Mouse (Mus musculus) large intestine, adult 2 months (tissue): Measurements from ENCODE around the gene Enah. TPM values are rescaled to one million over a fixed set of nuclear protein-coding genes. Genes with fewer than 3 reads are reported as not detected.

Experiments
- DNase-seq: peaks from one replicate; pipeline ENCODE4 v3.0.0-alpha.2; 2012; ENCODE audit warnings: low read depth, low spot score
- WGBS: fragments of 180-500 bp; shearing (Covaris S2); methylation state at CpG from one replicate; pipeline ENCODE4 v1.1.7; 2018; 5-methylcytosine and 5-hydroxymethylcytosine counted together
- polyA plus RNA-seq: library from polyadenylated mRNA; depleted of rRNA; stranded (reverse); fragments of >200 nt; gene quantifications from 2 replicates; pipeline ENCODE4 v1.2.3, GENCODE M21; 2012; rRNA removed

Gene Enah
- 2.3 and 3.3 TPM in 2 replicates for polyA plus RNA-seq

DNA sequence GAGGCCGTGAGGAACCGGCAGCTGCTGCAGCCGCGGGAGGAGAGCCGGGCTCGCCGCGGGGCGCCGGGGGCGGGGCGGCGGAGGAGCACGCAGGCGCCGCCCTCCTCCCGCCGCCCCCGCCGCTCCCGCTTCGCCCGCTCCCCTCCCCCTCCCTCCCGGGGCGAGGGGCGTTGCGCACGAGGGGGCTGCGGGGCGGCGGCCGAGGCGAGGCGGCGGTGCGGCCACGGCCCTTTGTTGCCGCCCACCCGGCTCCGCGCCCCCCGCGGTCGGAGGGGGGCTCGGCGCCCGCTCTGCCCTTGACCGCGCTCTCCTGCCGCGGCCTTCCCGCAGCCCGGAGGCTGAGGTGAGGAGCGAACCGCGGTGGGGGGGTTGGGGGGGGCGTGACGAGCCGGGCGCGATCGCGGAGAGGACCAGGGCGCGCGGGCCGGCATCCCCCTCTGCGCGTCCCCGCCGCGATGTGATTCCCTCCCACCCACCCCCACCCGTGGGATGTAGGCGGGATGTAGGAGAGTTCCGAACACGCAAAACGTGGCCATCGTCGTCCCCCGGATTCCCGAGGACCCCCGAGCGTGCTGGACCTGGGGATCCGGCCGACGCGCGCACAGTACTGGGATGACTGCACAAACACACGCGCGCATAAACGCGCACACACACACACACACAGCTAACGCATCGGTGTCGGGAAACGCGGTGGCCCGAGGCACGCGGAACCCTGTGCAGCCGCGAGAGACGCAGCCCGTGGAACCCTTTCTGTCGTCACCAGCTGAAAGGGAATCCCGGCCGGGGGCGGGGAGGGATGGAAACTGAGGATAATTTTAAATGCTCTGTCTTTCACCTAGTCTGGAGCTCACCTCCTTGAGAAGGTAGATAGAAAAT, at the start of gene Enah:
TSS of gene Enah (minus strand) at position 65 of the 876 bp plus-strand sequence.
- 1% methylated on average over 78 of the region's 109 CpGs for WGBS
- DNase-seq, result no peak

DNA sequence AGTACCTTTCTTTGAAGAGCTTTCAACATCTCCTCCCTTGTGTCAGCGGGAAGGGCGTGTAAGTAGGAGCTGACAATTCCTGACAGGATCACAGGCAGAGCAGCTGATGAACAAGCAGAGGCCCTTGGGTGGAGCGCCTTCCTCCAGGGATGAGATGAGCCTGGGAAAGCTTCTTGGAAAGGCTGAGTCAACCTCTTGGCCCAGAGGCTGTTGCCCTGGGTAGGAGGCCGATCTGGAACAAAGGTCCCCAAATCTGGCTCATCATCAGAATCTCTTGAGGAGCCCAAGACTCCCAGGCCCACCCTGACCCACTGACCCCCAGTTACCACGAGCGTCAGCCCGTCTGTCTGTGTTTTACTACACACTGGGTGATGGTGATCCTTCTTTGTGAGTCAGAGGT, 48.3 kb upstream of the Enah start:
- DNase-seq, result no peak
- 68% methylated on average over 7 of the region's 7 CpGs for WGBS

DNA sequence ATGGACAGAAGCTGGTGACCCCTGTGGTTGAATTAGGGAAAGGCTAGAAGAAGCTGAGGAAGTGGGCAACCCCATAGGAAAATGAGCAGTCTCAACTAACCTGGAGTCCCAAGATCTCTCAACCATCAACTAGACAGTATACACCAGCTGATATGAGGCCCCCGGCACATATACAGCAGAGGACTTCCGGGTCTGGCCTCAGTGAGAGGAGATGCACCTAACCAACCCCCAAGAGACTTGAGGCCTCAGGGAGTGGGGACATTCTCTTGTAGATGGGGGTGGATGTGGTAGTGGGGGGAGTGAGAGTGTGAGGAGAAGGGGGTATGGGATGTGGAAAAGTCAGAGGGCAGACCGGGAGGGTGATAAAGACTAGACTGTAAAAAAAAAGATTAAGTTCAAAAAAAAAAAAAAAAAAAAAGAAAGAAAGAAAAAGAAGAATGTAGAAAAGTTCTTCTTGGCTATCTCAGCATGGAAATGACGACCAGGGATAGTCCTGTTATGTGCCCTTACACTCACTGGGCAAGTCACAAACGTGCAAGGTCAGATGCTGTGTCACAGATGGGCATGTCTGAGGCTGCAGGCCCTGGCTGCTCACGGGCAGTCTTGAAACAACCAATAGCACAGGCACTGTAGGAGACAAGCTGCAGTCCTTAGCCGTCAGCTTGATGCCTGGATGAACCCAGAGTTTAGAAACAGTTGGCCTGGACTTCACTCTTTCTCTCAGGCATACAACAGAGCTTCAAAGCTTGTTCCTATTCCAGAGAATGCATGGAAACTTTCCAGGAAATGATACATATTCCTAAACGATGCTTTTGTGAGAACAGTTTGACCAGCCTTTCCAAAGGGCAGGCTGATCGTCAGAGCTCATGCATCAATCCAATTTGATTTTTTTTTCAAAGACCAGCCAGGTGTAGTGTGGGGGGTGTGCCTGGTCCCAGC, 47.0 kb upstream of the Enah start:
- DNase-seq, result no peak
- WGBS, result 54% methylated on average over 9 of the region's 9 CpGs

DNA sequence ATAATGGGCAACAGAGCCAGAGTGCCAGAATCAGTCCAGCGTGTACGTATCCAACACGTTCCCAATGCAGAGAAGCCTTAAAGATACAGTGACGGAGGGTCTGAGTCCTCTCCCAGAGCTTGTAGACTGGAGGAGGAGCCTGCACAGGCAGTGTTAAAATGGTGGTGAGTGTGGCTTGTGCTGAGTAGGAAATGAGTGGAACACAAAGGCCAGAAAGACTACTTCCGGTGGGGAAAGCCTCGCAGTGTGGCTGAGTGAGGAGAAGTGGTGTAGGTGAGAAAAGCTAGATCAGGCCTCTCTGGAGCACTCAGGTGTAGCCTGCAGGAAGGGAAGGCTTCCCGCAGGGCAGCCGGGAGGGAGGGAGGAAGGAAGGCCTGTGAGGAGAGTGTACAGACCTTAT, 43.9 kb upstream of the Enah start:
- DNase-seq, result no peak
- WGBS, result 89% methylated on average over 8 of the region's 8 CpGs

DNA sequence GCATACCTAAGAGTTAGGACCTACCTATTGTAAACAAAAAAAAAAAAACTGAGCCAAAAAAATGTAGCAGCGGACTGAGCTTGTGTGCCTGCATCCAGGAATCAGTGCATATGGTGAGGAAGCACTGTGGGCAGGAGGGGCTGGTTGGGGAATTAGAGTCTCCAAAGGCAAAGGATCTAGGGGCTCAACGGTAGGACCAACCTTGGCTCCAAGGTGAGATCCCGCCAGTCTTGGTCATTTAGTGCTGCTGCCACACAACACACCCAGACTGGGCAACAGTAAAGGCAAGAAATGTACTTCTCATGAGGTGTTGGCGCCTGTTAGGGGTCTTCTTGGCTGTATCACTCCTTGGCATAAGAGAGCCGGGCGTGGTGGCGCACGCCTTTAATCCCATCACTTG, 43.0 kb upstream of the Enah start:
- 93% methylated on average over 8 of the region's 8 CpGs for WGBS
- DNase-seq, result no peak

DNA sequence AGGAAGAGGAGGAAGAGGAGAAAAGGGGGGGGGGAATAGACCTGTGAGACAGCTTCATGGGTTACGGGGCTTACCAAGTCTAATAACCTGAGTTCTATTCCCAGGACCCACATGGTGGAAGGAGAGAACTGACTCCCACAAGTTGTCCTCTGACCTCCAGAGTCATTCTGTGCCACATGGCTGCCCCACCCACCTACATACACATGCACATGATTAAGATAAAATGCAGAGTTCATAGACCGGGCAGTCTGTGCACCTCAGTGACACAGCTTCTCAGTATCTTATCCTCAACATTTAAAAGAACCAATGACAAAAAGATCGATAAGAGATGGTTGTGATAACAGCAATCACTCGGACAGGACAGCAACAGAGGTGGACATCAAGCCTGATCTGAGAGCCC, 41.4 kb upstream of the Enah start:
- DNase-seq, result no peak

DNA sequence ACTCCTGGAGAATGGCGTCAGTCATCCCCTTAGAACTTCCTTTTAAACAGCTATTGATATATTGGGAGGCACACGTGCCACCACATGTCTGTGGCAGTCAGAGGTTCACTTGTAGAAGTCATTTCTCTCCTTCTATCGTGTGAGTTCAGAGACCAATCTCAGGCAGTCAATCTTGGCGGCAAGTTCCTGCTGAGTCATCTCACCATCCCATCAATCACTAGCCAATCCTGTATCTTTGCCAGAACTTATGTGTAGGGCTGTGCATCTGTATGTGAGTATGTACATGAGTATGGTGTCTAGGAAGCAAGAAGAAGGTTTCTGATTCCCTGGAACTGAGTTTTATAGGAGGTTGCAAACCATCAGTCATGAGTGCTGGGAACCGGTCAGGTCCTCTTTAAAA, 40.0 kb upstream of the Enah start:
- no peak for DNase-seq
- WGBS, result 61% methylated on average over 5 of the region's 5 CpGs

More for the DNA sequence above, 41.4 kb upstream of the Enah start:
- WGBS, result 74% methylated on average over 4 of the region's 4 CpGs

DNA sequence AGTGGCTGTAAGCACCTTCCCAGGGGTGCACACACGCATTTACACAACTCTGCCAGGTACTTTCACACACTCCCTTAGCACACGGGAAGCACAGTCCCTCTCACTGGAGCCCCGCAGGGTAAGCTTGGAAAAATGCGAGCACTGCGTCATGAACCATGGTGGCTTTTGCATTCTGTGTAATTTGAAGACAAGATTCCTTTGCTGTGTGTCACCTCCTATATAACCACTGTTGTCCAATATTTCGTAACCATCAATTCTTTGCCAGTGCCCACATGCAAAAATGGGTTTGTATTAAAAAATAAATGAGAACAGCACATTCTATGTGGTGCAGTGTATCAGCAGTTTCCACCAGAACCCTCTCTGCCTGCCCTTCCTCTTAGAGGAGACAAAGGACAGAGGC, 38.2 kb upstream of the Enah start:
- WGBS, result 78% methylated on average over 6 of the region's 6 CpGs
- DNase-seq, result no peak

DNA sequence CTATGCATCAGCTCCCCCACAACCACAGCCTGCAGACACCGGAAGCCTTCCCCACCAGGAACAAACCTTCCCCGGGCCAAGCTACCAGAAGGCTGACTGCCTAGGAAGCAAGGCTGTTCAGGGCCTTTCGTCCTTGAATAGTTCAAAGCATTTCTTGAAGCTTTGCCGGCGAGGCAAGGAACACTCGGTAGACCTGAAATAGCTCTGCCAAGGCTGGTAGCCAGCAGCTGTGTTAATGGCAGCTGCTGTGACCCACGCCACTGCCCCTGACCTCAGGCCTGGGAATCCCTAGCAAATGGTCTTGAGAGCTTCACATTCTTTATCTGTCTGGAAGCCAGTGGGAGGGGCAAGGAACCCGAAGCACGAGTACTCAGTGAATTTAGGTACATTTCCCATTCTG, 35.3 kb upstream of the Enah start:
- no peak for DNase-seq
- 40% methylated on average over 9 of the region's 9 CpGs for WGBS

DNA sequence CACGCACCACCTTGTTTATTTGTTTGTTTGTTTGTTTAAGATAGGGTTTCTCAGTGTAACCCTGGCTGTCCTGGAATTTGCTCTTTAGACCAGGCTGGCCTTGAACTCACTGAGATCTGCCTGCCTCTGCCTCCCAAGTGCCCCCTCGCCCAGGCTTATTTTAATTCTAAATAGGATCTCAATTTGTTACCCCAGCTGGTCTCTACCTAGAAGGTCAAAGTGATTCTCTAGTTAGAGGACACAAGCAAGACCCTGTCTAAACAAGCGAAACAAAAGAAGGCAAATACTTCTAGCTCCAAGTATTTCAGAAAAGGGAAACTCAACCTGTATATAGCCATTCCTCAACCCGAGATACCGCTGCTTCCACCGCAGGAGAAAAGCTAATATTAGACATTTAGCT, 34.9 kb upstream of the Enah start:
- DNase-seq, result no peak
- WGBS, result 84% methylated on average over 6 of the region's 6 CpGs

DNA sequence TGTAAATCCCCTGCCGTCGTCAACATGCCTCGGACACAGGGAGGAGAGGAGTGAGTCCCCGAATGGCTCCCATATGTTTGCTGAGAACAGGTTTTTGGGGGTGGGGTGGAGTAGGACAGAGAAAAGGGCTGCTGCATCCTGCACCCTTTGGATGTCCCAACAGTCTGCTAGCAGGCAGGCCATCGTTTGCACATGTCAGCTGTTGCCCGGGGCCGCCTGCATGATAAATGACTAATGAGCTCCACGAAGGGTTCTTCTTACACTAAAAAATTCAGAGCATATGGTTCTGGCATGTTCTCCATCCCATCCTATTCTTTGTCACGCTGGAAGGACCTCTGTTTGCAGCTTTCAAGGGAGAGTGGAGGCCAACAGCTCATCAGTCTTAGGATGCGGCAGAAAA, 33.2 kb upstream of the Enah start:
- WGBS, result 49% methylated on average over 10 of the region's 10 CpGs
- no peak for DNase-seq

DNA sequence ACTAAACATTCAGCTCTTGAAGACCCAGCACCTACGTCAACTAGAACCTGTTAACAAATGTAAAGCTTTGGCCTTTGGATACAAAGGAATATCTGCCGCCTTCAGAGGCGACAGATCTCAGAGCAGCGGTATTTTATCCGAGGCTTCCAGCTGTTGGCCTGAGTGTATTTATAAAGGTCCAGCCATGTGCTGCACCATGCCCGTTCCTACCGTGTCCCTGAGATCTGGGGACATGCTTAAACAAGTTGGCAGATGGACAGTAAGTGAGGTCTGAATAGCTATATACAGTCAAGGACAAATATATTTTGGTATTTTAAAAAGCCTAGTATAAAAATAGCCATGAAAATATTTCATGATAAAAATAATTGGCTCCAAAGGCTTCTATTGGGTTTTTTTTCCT, 32.6 kb upstream of the Enah start:
- WGBS, result 75% methylated on average over 7 of the region's 7 CpGs
- no peak for DNase-seq

DNA sequence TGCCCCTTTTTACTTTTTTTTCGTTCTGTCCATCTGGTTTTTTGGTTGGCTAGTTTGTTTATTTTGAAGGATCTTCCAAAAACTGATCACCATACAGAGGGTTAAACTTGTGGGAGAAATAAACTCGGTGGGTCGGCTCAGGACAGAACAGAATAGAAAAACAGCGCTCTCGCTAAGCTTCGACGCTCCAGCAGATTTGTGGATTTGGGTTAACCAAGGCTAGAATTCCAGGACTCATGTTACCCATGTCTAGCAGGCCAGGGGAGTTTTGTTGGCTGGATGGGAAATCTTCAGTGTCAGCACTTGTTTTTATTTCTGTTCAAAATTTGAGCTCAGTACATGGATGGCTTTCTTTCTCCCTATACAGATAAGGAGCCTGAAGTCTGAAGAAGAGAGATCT, 30.0 kb upstream of the Enah start:
- no peak for DNase-seq
- WGBS, result 68% methylated on average over 7 of the region's 7 CpGs

DNA sequence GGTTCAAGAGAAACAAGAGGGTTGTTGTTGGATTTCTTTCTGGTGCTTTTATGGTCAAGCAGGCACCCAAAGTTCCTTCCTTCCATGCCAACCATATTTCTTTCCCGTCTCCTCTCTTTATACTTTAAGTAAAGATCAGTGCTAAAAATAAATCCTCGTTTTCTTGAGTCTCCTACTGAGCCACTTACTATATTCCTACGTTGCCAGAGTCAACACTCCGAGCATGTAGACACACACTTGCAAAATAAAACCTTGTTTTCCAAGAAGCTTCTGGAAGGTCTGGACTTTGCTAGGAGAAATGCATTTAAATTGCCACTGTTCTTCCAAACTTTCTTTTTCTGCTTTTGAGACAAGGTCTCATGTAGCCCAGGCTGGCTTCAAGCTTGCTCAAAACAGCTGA, 28.3 kb upstream of the Enah start:
- no peak for DNase-seq
- WGBS, result 79% methylated on average over 4 of the region's 4 CpGs

DNA sequence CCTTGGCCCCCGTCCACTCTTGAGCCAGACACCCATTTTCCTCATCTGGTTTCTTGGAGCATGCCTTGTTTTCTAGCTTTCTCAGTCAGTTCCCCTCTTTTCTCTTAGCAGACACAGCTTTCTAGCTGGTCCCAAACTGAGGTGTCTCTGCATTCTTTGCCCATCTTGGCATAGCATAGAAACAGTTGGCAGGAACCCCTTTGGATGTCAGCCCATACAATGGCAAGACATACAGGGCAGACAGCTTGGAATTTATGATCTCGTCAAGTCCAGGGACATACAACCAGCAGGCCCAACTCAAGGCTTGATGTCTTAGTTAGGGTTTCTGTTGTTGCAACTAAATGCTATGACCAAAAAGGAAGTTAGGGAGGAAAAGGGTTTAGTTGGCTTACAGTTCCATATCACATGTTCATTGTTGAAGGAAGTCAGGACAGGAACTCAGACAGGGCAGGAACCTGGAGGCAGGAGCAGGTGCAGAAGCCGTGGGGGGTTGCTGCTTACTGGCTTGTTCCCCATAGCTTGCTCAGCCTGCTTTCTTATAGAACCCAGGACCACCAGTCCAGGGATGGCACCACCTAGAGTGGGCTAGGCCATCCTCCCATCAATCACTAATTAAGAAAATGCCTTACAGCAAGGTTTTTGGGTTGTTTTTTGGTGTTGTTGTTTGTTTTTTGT, 27.4 kb upstream of the Enah start:
- DNase-seq, result no peak
- 86% methylated on average over 3 of the region's 3 CpGs for WGBS

DNA sequence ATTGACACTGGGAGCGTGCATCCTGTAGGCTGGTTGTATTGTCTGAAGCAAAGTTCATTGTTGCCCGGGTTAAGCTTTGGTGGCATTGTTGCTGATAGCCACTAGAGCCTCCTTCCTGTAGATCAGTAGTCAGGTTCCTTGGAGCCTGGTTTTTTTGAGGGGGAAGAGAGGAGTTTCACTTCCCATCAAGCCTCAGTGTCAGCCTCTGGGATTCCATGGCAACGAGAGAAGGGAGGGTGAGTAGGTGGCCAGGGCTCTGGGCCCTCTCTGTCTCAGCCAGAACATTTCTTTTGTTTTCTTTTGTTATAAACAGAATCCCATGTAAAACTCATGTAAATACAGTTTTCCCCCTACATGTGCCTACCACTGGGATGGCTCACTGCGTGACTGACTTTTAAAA, 25.4 kb upstream of the Enah start:
- whole genome bisulfite sequencing, result 68% methylated on average over 4 of the region's 4 CpGs

DNA sequence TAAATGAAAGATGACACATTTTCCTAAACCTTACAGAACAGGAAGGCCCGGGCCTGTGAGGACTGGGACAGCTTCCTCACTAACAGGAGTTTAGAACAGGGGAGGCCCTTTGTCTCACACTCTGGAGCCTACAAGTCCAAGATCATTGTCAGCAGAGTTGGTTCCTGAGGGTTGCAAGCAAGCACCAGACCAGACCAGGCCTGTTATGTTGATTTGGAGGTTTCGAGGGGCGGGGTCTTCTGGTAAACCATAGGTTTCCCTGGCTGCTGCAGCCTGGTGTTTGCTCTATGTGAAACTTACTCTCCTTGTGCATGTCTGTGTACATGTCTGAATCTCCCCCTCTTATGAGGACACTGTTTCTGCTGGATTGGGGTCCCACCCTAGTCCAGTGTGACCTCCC, 20.7 kb upstream of the Enah start:
- DNase-seq, result no peak
- WGBS, result 89% methylated on average over 3 of the region's 3 CpGs

More for the DNA sequence above, 25.4 kb upstream of the Enah start:
- no peak for DNase-seq

DNA sequence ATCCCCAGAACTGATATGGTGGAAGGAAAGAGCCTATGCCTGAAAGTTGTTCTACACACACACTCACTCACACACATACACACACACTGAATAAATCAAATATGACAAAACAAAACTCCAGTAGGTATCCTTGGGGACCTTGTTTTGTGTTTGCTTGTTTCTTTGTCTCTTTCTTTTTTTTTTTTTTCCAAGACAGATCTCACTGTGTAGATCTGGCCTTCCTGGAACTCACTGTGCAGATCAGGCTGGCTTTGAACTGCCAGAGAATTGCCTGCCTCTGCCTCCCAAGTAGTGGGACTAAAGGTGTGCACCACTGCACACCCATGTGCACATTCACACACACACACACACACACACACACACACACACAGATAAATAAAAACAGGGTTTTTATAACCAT, 12.0 kb upstream of the Enah start:
- no peak for DNase-seq

DNA sequence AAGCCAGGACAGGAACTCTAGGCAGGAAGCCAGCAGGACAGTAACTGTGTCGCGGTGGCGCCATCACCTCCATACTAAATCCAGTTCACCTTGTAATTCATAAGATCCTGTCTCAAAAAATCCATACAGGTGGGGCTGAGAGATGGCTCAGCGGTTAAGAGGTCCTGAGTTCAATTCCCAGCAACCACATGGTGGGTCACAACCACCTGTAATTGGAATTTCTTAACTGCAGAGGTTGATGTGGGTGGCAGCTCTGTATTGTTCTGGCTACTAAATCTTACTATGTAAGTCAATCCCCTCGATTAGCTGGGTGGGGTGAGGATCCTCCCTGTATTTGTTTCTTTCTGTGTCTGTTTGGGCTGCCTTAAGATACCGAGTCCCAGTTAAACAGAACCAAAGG, 11.3 kb upstream of the Enah start:
- no peak for DNase-seq
- WGBS, result 83% methylated on average over 6 of the region's 6 CpGs

DNA sequence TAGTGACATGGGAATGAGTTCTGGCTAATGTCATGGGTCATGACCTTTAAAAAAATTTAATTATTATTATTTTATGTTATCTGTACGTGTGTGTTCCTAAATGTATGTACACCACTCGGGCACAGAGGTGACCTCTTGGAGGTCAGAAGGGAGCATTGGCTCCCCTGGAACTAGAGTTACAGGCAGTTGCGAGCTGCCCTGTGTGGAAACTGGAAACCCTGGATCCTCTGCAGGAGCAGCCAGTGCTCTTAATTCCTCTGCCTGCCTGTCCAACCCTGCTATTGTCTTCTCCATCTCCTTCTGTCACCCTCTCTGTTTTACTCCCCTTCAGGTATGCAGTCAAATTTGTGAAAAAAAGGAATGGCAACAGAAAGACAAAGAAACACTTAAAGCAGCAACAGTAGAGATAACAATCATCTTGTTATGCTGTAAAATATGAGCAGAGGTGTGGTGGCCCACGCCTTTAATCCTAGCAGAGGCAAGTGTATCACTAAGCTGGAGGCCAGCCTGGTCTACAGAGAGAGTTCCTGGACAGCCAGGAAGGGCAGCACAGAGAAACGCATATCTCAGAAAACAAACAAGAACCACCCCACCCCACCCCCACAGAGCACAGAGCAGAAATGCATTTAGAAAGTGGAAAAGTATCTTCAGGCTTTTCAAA, 10.3 kb upstream of the Enah start:
- 59% methylated on average over 5 of the region's 5 CpGs for WGBS

More for the DNA sequence above, 10.3 kb upstream of the Enah start:
- no peak for DNase-seq
